Mouse (Mus musculus): ENCODE results near the gene A930009A15Rik. TPM values are rescaled to one million over a fixed set of nuclear protein-coding genes. Genes with fewer than 3 reads are reported as not detected.

The A930009A15Rik gene
- total RNA-seq, 2 experiments from 2014 or later: not detected

Other genes with a start within 250 kb of the A930009A15Rik start
- gene Tmem19, start 207.5 kb upstream of the A930009A15Rik start, total RNA-seq (2015): 16.6 and 22.8 TPM in 2 replicates
- gene Tmem19, start 207.5 kb upstream of the A930009A15Rik start, total RNA-seq (2017): 20.2 and 25.6 TPM in 2 replicates
- gene Thap2, start 185.5 kb upstream of the A930009A15Rik start, total RNA-seq (2015): 5.5 and 5.8 TPM in 2 replicates
- 5.6 and 5.7 TPM in 2 replicates for gene Thap2, start 185.5 kb upstream of the A930009A15Rik start, total RNA-seq (2017)
- 56.7 and 65.8 TPM in 2 replicates for gene Zfc3h1, start 185.0 kb upstream of the A930009A15Rik start, total RNA-seq (2015)
- gene Zfc3h1, start 185.0 kb upstream of the A930009A15Rik start, total RNA-seq (2017): 46.7 and 47.7 TPM in 2 replicates
- not detected in 2 replicates for gene Lgr5, start 17.8 kb downstream of the A930009A15Rik start, total RNA-seq (2015)
- gene Lgr5, start 17.8 kb downstream of the A930009A15Rik start, total RNA-seq (2017): 0.11 and 1.3 TPM in 2 replicates
- 0.96 and 1.9 TPM in 2 replicates for gene Tspan8, start 246.8 kb downstream of the A930009A15Rik start, total RNA-seq (2015)
- 1.4 and 3.1 TPM in 2 replicates for gene Tspan8, start 246.8 kb downstream of the A930009A15Rik start, total RNA-seq (2017)

Measured in megakaryocyte, adult 5-6 weeks (primary cell).